Mouse (Mus musculus) heart, embryonic 11.5 days (tissue): Measurements from ENCODE around the gene Lins1. TPM values are rescaled to one million over a fixed set of nuclear protein-coding genes. Genes with fewer than 3 reads are reported as not detected.

Source experiments
- ATAC-seq: fragments of 200-750 bp; cut with Nextera tagmentation; replicated peaks from 2 replicates; pipeline ENCODE4 v1.8.0; 2017; ENCODE audit warnings: moderate library complexity; ENCODE audit not compliant: insufficient number of reproducible peaks, low FRiP score, low TSS enrichment
- H3K27ac ChIP-seq: fragments of 300-500 bp; sonication (generic); 2 replicates; pipeline ENCODE4 v1.5.1; 2014; ENCODE audit warnings: mild to moderate bottlenecking, low read depth, low read length
- H3K27me3 ChIP-seq: fragments of 300-500 bp; sonication (generic); 2 replicates; pipeline ENCODE4 v1.6.1; 2014; ENCODE audit warnings: mild to moderate bottlenecking, low read length, mixed read lengths; ENCODE audit not compliant: control insufficient read depth, insufficient read depth
- H3K36me3 ChIP-seq: fragments of 300-500 bp; sonication (generic); 2 replicates; pipeline ENCODE4 v1.6.1; 2014; ENCODE audit warnings: mild to moderate bottlenecking, low read length, moderate library complexity, mixed read lengths; ENCODE audit not compliant: control insufficient read depth, insufficient read depth
- H3K4me1 ChIP-seq: fragments of 300-500 bp; sonication (generic); 2 replicates; pipeline ENCODE4 v1.6.1; 2014; ENCODE audit warnings: low read length; ENCODE audit not compliant: control insufficient read depth, insufficient read depth
- H3K4me2 ChIP-seq: fragments of 300-500 bp; sonication (generic); 2 replicates; pipeline ENCODE4 v1.6.1; 2014; ENCODE audit warnings: mild to moderate bottlenecking, moderate library complexity
- H3K4me3 ChIP-seq: fragments of 300-500 bp; sonication (generic); 2 replicates; pipeline ENCODE4 v1.5.1; 2014; ENCODE audit warnings: low read depth, low read length
- H3K9ac ChIP-seq: fragments of 300-500 bp; sonication (generic); 2 replicates; pipeline ENCODE4 v1.6.1; 2014; ENCODE audit warnings: mild to moderate bottlenecking, low read depth, low read length, moderate library complexity
- H3K9me3 ChIP-seq: fragments of 300-500 bp; sonication (generic); replicated peaks from 2 replicates; pipeline ENCODE4 v1.6.1; 2016; ENCODE audit warnings: low read length; ENCODE audit not compliant: control insufficient read depth
- WGBS: fragments of 180-500 bp; shearing (Covaris S2); extraction: QIAGEN DNeasy Blood & Tissue Kit; methylation state at CpG from one replicate; pipeline ENCODE4 v1.1.7; 2014; ENCODE audit not compliant: insufficient replicate concordance; 5-methylcytosine and 5-hydroxymethylcytosine counted together
- polyA plus RNA-seq: library from polyadenylated mRNA; unstranded; fragments of >200 nt; fragmentation: Nextera tagmentation; extraction: Ambion mirVana; gene quantifications from 2 replicates; pipeline ENCODE4 v1.2.1, GENCODE M21; 2014

Lins1 gene
- polyA plus RNA-seq, 1 experiment from 2014 or later = 10.8 TPM

DNA sequence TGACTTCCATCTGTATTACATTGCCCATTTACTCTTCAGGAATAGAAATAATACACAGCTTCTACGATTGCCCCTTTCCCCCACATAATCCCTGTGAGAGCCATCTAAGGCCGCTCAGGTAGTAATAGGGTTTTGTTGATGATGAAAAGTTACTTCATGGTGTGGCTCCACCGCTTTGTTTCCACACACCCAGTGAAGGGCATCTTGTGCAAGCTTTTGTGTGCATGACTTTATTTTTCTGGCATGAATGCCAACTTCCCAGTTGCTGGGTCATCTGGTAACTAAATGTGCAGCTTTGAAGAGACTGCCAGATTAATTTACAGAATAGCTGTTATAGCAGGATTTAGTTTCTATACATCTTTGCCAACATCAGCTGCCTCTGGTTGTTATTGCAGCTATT is 14.9 kb downstream of the Lins1 start:
- no peak for ATAC-seq

DNA sequence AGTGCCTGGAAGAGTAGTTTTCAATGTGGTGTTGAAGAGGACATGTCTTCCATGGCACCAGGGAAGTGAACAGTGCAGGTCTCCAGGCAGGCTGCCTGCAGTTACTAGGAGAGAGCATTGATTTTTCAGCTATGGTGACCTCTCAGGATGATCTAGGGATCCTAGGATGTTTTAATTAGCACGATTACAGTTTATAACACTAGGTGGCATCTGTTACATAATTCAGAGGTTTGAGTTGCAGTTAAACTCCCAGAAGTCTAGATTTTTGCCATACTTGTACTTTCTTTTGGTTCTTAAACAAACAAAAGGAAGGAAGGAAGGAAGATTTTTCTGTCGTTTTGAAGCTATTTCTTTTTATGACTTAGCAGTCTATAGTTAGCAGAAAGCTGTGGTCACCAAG is 21.5 kb downstream of the Lins1 start:
- WGBS = 71% methylated on average over 2 of the region's 2 CpGs
- peaks cover 7% of the 10 kb centered on the region for H3K36me3 ChIP-seq
- H3K27ac ChIP-seq = no peak overlapping the region
- no peaks in the 10 kb centered on the region for H3K4me1 ChIP-seq
- H3K9ac ChIP-seq = no peak overlapping the region
- no peak for ATAC-seq
- H3K4me2 ChIP-seq = no peak overlapping the region
- H3K27me3 ChIP-seq = no peaks in the 10 kb centered on the region
- no peaks in the 10 kb centered on the region for H3K9me3 ChIP-seq
- no peak overlapping the region for H3K4me3 ChIP-seq

More for the DNA sequence above, 14.9 kb downstream of the Lins1 start:
- H3K27ac ChIP-seq = no peak overlapping the region
- WGBS = 94% methylated on average over 3 of the region's 3 CpGs
- no peaks in the 10 kb centered on the region for H3K9me3 ChIP-seq
- H3K27me3 ChIP-seq = no peaks in the 10 kb centered on the region
- H3K4me3 ChIP-seq = no peak overlapping the region
- no peak overlapping the region for H3K4me2 ChIP-seq
- no peaks in the 10 kb centered on the region for H3K4me1 ChIP-seq
- H3K9ac ChIP-seq = no peak overlapping the region
- peaks cover 2% of the 10 kb centered on the region; the same call in 1 of the 2 replicates for H3K36me3 ChIP-seq

DNA sequence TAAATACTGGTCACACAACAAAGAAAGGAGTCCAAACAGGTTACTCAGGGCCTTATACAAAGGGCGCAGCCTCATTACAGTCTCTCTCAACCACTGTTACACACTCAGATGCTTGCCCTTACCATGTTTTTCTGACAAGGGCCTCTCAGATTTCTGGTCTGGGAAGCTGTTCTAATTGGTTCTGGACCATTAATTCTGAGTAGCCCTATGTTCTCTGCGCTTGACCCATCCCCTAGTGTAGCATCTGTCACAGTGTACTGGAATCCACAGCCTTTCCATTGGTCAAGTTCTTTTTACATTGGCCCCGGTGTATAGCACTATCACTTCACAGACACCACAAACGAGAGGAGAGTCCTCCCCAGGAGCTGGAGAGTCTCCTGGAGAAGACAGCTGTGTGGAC is 34.8 kb downstream of the Lins1 start:
- Histone ChIP-seq H3K27ac (no peak overlapping the region), H3K4me3 (no peak overlapping the region), H3K36me3 (no peaks in the 10 kb centered on the region), H3K27me3 (no peaks in the 10 kb centered on the region), H3K9me3 (no peaks in the 10 kb centered on the region), H3K4me2 (no peak overlapping the region), H3K4me1 (no peaks in the 10 kb centered on the region), H3K9ac (no peak overlapping the region)
- 84% methylated on average over 4 of the region's 4 CpGs for WGBS
- ATAC-seq = no peak

DNA sequence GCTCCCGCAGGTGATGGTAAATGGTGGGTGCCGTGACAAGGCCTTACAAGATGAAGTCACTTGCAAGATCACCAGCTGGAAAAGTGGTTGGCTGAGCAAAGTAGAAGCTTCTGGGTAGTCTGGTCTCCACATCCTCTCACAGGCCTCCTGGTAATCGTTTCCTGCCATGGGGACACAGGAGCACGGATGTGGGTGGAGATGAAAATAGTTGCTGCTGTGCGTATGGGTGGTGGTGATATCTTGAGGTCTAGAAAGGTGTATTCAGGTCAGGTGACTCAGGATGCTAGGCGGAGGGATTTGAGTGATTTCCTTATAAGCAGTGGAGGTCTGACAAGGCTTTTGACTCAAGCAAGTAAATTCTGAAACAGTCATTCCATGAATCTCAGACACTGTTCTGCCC is 35.3 kb downstream of the Lins1 start:
- Histone ChIP-seq H3K27me3 (no peaks in the 10 kb centered on the region), H3K4me2 (no peak overlapping the region), H3K9ac (no peak overlapping the region), H3K27ac (no peak overlapping the region), H3K36me3 (no peaks in the 10 kb centered on the region), H3K4me1 (no peaks in the 10 kb centered on the region), H3K9me3 (no peaks in the 10 kb centered on the region), H3K4me3 (no peak overlapping the region)
- 72% methylated on average over 6 of the region's 6 CpGs for WGBS
- no peak for ATAC-seq

- Histone ChIP-seq H3K4me1 (no peaks in the 10 kb centered on the region), H3K9me3 (no peaks in the 10 kb centered on the region), H3K36me3 (no peaks in the 10 kb centered on the region), H3K4me3 (no peak overlapping the region), H3K4me2 (no peak overlapping the region), H3K27ac (no peak overlapping the region), H3K27me3 (no peaks in the 10 kb centered on the region), H3K9ac (no peak overlapping the region)
- 89% methylated on average over 6 of the region's 6 CpGs for WGBS
- ATAC-seq = no peak
These were observed 38.4 kb downstream of the Lins1 start for GRCm38 (mm10) chr7:66728072-66728471.

- Histone ChIP-seq H3K27ac (no peak overlapping the region), H3K4me3 (no peak overlapping the region), H3K9me3 (no peaks in the 10 kb centered on the region), H3K4me2 (no peak overlapping the region), H3K27me3 (no peaks in the 10 kb centered on the region), H3K4me1 (no peaks in the 10 kb centered on the region), H3K9ac (no peak overlapping the region), H3K36me3 (no peaks in the 10 kb centered on the region)
- no peak for ATAC-seq
- WGBS = 86% methylated on average over 2 of the region's 2 CpGs
These were observed 39.5 kb downstream of the Lins1 start for GRCm38 (mm10) chr7:66729232-66729631.

DNA sequence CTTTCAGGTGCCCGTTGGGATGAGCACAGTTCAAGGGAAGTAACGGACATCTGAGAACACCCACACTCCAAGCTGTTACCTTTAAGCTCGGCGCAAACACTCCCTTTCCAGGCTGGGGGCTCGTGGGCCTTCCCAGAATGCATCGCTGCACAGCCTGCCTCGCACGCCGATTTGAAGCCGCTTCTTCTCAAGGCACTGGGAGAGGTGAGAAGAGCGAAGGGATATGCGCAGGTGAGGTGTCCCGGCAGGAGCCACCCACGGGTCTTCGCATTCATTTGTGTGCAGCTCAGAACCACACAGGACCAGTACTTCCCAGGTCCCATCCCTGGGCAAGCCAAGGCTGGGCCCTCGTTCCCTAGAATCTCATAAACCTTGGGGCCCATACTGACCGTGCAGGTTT is 43.7 kb downstream of the Lins1 start:
- Histone ChIP-seq H3K4me3 (no peak overlapping the region), H3K4me2 (no peak overlapping the region), H3K9ac (no peak overlapping the region), H3K27me3 (no peaks in the 10 kb centered on the region), H3K4me1 (no peaks in the 10 kb centered on the region), H3K9me3 (no peaks in the 10 kb centered on the region), H3K27ac (no peak overlapping the region), H3K36me3 (no peaks in the 10 kb centered on the region)
- ATAC-seq = no peak
- WGBS = 92% methylated on average over 17 of the region's 17 CpGs

GRCm38 (mm10) chr7:66733882-66734281 is 44.2 kb downstream of the Lins1 start:
- Histone ChIP-seq H3K36me3 (no peaks in the 10 kb centered on the region), H3K4me3 (no peak overlapping the region), H3K9ac (no peak overlapping the region), H3K4me2 (no peak overlapping the region), H3K27me3 (no peaks in the 10 kb centered on the region), H3K9me3 (no peaks in the 10 kb centered on the region), H3K27ac (no peak overlapping the region), H3K4me1 (no peaks in the 10 kb centered on the region)
- 89% methylated on average over 11 of the region's 11 CpGs for WGBS
- no peak for ATAC-seq

GRCm38 (mm10) chr7:66734466-66734865 is 44.8 kb downstream of the Lins1 start:
- H3K4me3 ChIP-seq = no peak overlapping the region
- no peaks in the 10 kb centered on the region for H3K4me1 ChIP-seq
- 97% methylated on average over 4 of the region's 4 CpGs for WGBS
- H3K4me2 ChIP-seq = no peak overlapping the region
- H3K27ac ChIP-seq = no peak overlapping the region
- no peaks in the 10 kb centered on the region for H3K36me3 ChIP-seq
- no peaks in the 10 kb centered on the region for H3K27me3 ChIP-seq
- no peak for ATAC-seq
- H3K9me3 ChIP-seq = no peaks in the 10 kb centered on the region
- H3K9ac ChIP-seq = no peak overlapping the region
